Mouse (Mus musculus) stomach, postnatal 0 days (tissue): ENCODE measurements at regions not wholly inside any gene's neighbourhood (a gene's known extent, or its start where the extent isn't known, plus 50 kb on each side); places are given as distances from the start of the nearest gene placed in this dataset.

Source experiments
- ATAC-seq: fragments of 200-750 bp; cut with Nextera tagmentation; 2 replicates; pipeline ENCODE4 v1.8.0; 2017; ENCODE audit not compliant: low FRiP score, low TSS enrichment
- DNase-seq: peaks from one replicate; pipeline ENCODE4 v3.0.0-alpha.2; 2016; ENCODE audit warnings: low spot score
- H3K27ac ChIP-seq: fragments of 300-500 bp; sonication (generic); replicated peaks from 2 replicates; pipeline ENCODE4 v1.5.1; 2014; ENCODE audit warnings: mild to moderate bottlenecking, control low read depth
- H3K27me3 ChIP-seq: fragments of 300-500 bp; sonication (generic); 2 replicates; pipeline ENCODE4 v1.6.1; 2014; ENCODE audit warnings: low read length; ENCODE audit not compliant: control insufficient read depth, insufficient read depth
- H3K36me3 ChIP-seq: fragments of 300-500 bp; sonication (generic); 2 replicates; pipeline ENCODE4 v1.6.1; 2014; ENCODE audit warnings: low read length, mixed read lengths; ENCODE audit not compliant: control insufficient read depth, insufficient read depth
- H3K4me1 ChIP-seq: fragments of 300-500 bp; sonication (generic); replicated peaks from 2 replicates; pipeline ENCODE4 v1.6.1; 2014; ENCODE audit warnings: antibody characterized with exemption; ENCODE audit not compliant: control insufficient read depth, insufficient read depth
- H3K4me2 ChIP-seq: fragments of 300-500 bp; sonication (generic); replicated peaks from 2 replicates; pipeline ENCODE4 v1.6.1; 2014; ENCODE audit warnings: low read depth, mild to moderate bottlenecking, control low read depth, moderate library complexity
- H3K4me3 ChIP-seq: fragments of 300-500 bp; sonication (generic); 2 replicates; pipeline ENCODE4 v1.5.1; 2014; ENCODE audit warnings: low read depth, low read length, control low read depth
- H3K9ac ChIP-seq: fragments of 300-500 bp; sonication (generic); 2 replicates; pipeline ENCODE4 v1.6.1; 2014; ENCODE audit warnings: mild to moderate bottlenecking, low read length, control low read depth, mixed read lengths
- H3K9me3 ChIP-seq: fragments of 300-500 bp; sonication (generic); 2 replicates; pipeline ENCODE4 v1.6.1; 2016; ENCODE audit warnings: low read length; ENCODE audit not compliant: control insufficient read depth
- CTCF ChIP-seq: IDR thresholded peaks from 2 replicates; pipeline ENCODE4 v1.5.1; 2016; ENCODE audit warnings: antibody characterized with exemption, low read depth, mild to moderate bottlenecking, moderate library complexity
- EP300 ChIP-seq: optimal IDR thresholded peaks from 2 replicates; pipeline ENCODE3; 2016; ENCODE audit warnings: antibody characterized with exemption
- WGBS: fragments of 180-500 bp; shearing (Covaris S2); extraction: QIAGEN DNeasy Blood & Tissue Kit; methylation state at CpG from one replicate; pipeline ENCODE4 v1.1.7; 2014; 5-methylcytosine and 5-hydroxymethylcytosine counted together

- DNase-seq (no peak), ATAC-seq (no peak)
- Histone ChIP-seq H3K4me1 (no peaks in the 10 kb centered on the region; the same call in 1 of the 2 replicates), H3K27ac (no peak overlapping the region), H3K4me3 (no peak overlapping the region), H3K4me2 (no peak overlapping the region), H3K9ac (no peak overlapping the region), H3K9me3 (no peaks in the 10 kb centered on the region), H3K27me3 (no peaks in the 10 kb centered on the region), H3K36me3 (no peaks in the 10 kb centered on the region)
- WGBS, result 58% methylated on average over 3 of the region's 3 CpGs
- TF ChIP-seq EP300, result no peak
- TF ChIP-seq CTCF, result no peak
These were observed 142.9 kb downstream of the Dad1 start for GRCm38 (mm10) chr14:54110971-54111370.

GRCm38 (mm10) chr14:54109129-54109528, 144.8 kb downstream of the Dad1 start:
- H3K9ac ChIP-seq, result no peak overlapping the region
- no peak overlapping the region for H3K4me2 ChIP-seq
- no peak overlapping the region for H3K27ac ChIP-seq
- no peaks in the 10 kb centered on the region; the same call in 1 of the 2 replicates for H3K4me1 ChIP-seq
- no peak overlapping the region for H3K4me3 ChIP-seq
- TF ChIP-seq CTCF (no peak), EP300 (no peak)
- DNase-seq, result no peak
- WGBS, result 93% methylated on average over 1 of the region's 1 CpGs
- H3K9me3 ChIP-seq, result no peaks in the 10 kb centered on the region
- no peak for ATAC-seq
- H3K27me3 ChIP-seq, result no peaks in the 10 kb centered on the region
- H3K36me3 ChIP-seq, result no peaks in the 10 kb centered on the region

- no peak overlapping the region for H3K4me3 ChIP-seq
- peak; percentile 72 for DNase-seq
These were observed 145.4 kb downstream of the Dad1 start for GRCm38 (mm10) chr14:54108311-54109074.

GRCm38 (mm10) chr14:54107204-54107796, 146.6 kb downstream of the Dad1 start:
- Histone ChIP-seq H3K9ac (no peak overlapping the region), H3K27ac (no peak overlapping the region)

More at GRCm38 (mm10) chr14:54108311-54109074, 145.4 kb downstream of the Dad1 start:
- no peak overlapping the region for H3K27ac ChIP-seq
- no peaks in the 10 kb centered on the region for H3K9me3 ChIP-seq
- WGBS, result 14% methylated on average over 9 of the region's 9 CpGs
- H3K4me2 ChIP-seq, result no peak overlapping the region
- H3K4me1 ChIP-seq, result no peaks in the 10 kb centered on the region; the same call in 1 of the 2 replicates
- peak; percentile 84 for ATAC-seq
- TF ChIP-seq CTCF, result no peak
- no peak for TF ChIP-seq EP300
- no peaks in the 10 kb centered on the region for H3K36me3 ChIP-seq
- H3K9ac ChIP-seq, result no peak overlapping the region
- H3K27me3 ChIP-seq, result no peaks in the 10 kb centered on the region

GRCm38 (mm10) chr14:54104243-54104642, 149.7 kb downstream of the Dad1 start:
- ATAC-seq, result no peak
- H3K27ac ChIP-seq, result no peak overlapping the region
- H3K4me1 ChIP-seq, result no peaks in the 10 kb centered on the region; the same call in 1 of the 2 replicates
- no peak for DNase-seq
- no peak overlapping the region for H3K4me3 ChIP-seq
- WGBS, result 66% methylated on average over 6 of the region's 6 CpGs
- TF ChIP-seq EP300, result no peak
- no peak for TF ChIP-seq CTCF
- H3K4me2 ChIP-seq, result no peak overlapping the region
- no peaks in the 10 kb centered on the region for H3K27me3 ChIP-seq
- no peak overlapping the region for H3K9ac ChIP-seq
- no peaks in the 10 kb centered on the region for H3K9me3 ChIP-seq
- H3K36me3 ChIP-seq, result no peaks in the 10 kb centered on the region

More at GRCm38 (mm10) chr14:54107204-54107796, 146.6 kb downstream of the Dad1 start:
- ATAC-seq (no peak), DNase-seq (no peak)
- Histone ChIP-seq H3K36me3 (no peaks in the 10 kb centered on the region), H3K4me3 (no peak overlapping the region), H3K9me3 (no peaks in the 10 kb centered on the region), H3K4me2 (no peak overlapping the region), H3K27me3 (no peaks in the 10 kb centered on the region), H3K4me1 (no peaks in the 10 kb centered on the region; the same call in 1 of the 2 replicates)
- WGBS, result 61% methylated on average over 7 of the region's 7 CpGs
- TF ChIP-seq CTCF (no peak), EP300 (no peak)

GRCm38 (mm10) chr14:54103541-54103940, 150.4 kb downstream of the Dad1 start:
- H3K27ac ChIP-seq, result no peak overlapping the region
- no peak for ATAC-seq
- no peak for DNase-seq
- H3K27me3 ChIP-seq, result no peaks in the 10 kb centered on the region
- 80% methylated on average over 5 of the region's 5 CpGs for WGBS
- peaks cover under 1% of the 10 kb centered on the region; the same call in 1 of the 2 replicates for H3K4me1 ChIP-seq
- no peak overlapping the region for H3K9ac ChIP-seq
- TF ChIP-seq EP300 (no peak), CTCF (no peak)
- H3K4me3 ChIP-seq, result no peak overlapping the region
- H3K36me3 ChIP-seq, result no peaks in the 10 kb centered on the region
- no peak overlapping the region for H3K4me2 ChIP-seq
- H3K9me3 ChIP-seq, result no peaks in the 10 kb centered on the region
